Mouse (Mus musculus): ENCODE data around the gene Pnpla1. TPM values are rescaled to one million over a fixed set of nuclear protein-coding genes. Genes with fewer than 3 reads are reported as not detected.

The Pnpla1 gene
- polyA plus RNA-seq, 1 experiment = not detected

- no peaks in the 10 kb centered on the region for H3K27me3 ChIP-seq (ENCODE audit: control insufficient read depth, insufficient read depth, insufficient read length)
- no peaks in the 10 kb centered on the region for H3K79me2 ChIP-seq (ENCODE audit: control insufficient read depth, insufficient read depth)
- H3K79me3 ChIP-seq (ENCODE audit: low read depth) = no peaks in the 10 kb centered on the region
- H3K36me3 ChIP-seq (ENCODE audit: control insufficient read depth, insufficient read depth) = no peaks in the 10 kb centered on the region
- H3ac ChIP-seq (ENCODE audit: control insufficient read depth, insufficient read length, low read depth) = no peak overlapping the region
- TF ChIP-seq MAX (IDR thresholded peaks at IDR 0.05) (no peak), USF1 (IDR thresholded peaks at IDR 0.05; ENCODE audit: low read depth) (no peak), MYOD1 (IDR thresholded peaks at IDR 0.05; ENCODE audit: control insufficient read depth, insufficient read length, low read depth) (no peak), FOSL1 (IDR thresholded peaks at IDR 0.05; ENCODE audit: insufficient read depth, low read length, poor library complexity, severe bottlenecking) (no peak), CTCF (IDR thresholded peaks at IDR 0.05; ENCODE audit: control insufficient read depth, insufficient read depth, insufficient read length) (no peak), MYOG (IDR thresholded peaks at IDR 0.05; ENCODE audit: control insufficient read depth, extremely low read depth, insufficient read length) (no peak), CEBPB (IDR thresholded peaks at IDR 0.05; ENCODE audit: low read depth) (no peak)
- no peak overlapping the region for H3K4me3 ChIP-seq (ENCODE audit: insufficient read depth, poor library complexity, severe bottlenecking)
Measured at GRCm38 (mm10) chr17:28904546-28905376, 46.5 kb downstream of the Pnpla1 start.

- Histone ChIP-seq H3K79me3 (ENCODE audit: low read depth) (no peaks in the 10 kb centered on the region), H3K4me3 (ENCODE audit: insufficient read depth, poor library complexity, severe bottlenecking) (no peak overlapping the region), H3ac (ENCODE audit: control insufficient read depth, insufficient read length, low read depth) (no peak overlapping the region), H3K36me3 (ENCODE audit: control insufficient read depth, insufficient read depth) (no peaks in the 10 kb centered on the region), H3K79me2 (ENCODE audit: control insufficient read depth, insufficient read depth) (no peaks in the 10 kb centered on the region), H3K27me3 (ENCODE audit: control insufficient read depth, insufficient read depth, insufficient read length) (no peaks in the 10 kb centered on the region)
- TF ChIP-seq MYOD1 (IDR thresholded peaks at IDR 0.05; ENCODE audit: control insufficient read depth, insufficient read length, low read depth) (no peak), CTCF (IDR thresholded peaks at IDR 0.05; ENCODE audit: control insufficient read depth, insufficient read depth, insufficient read length) (no peak), MAX (IDR thresholded peaks at IDR 0.05) (no peak), CEBPB (IDR thresholded peaks at IDR 0.05; ENCODE audit: low read depth) (no peak)
Measured at GRCm38 (mm10) chr17:28905377-28905916, 47.2 kb downstream of the Pnpla1 start.

GRCm38 (mm10) chr17:28907959-28908358 is 49.7 kb downstream of the Pnpla1 start:
- Histone ChIP-seq H3K4me3 (ENCODE audit: insufficient read depth, poor library complexity, severe bottlenecking) (no peak overlapping the region), H3K27me3 (ENCODE audit: control insufficient read depth, insufficient read depth, insufficient read length) (no peaks in the 10 kb centered on the region), H3K79me3 (ENCODE audit: low read depth) (no peaks in the 10 kb centered on the region), H3K79me2 (ENCODE audit: control insufficient read depth, insufficient read depth) (no peaks in the 10 kb centered on the region), H3ac (ENCODE audit: control insufficient read depth, insufficient read length, low read depth) (no peak overlapping the region), H3K36me3 (ENCODE audit: control insufficient read depth, insufficient read depth) (no peaks in the 10 kb centered on the region)
- TF ChIP-seq CTCF (IDR thresholded peaks at IDR 0.05; ENCODE audit: control insufficient read depth, insufficient read depth, insufficient read length) (no peak), MAX (IDR thresholded peaks at IDR 0.05) (no peak), USF1 (IDR thresholded peaks at IDR 0.05; ENCODE audit: low read depth) (no peak), CEBPB (IDR thresholded peaks at IDR 0.05; ENCODE audit: low read depth) (no peak), MYOD1 (IDR thresholded peaks at IDR 0.05; ENCODE audit: control insufficient read depth, insufficient read length, low read depth) (no peak), MYOG (IDR thresholded peaks at IDR 0.05; ENCODE audit: control insufficient read depth, extremely low read depth, insufficient read length) (no peak), FOSL1 (IDR thresholded peaks at IDR 0.05; ENCODE audit: insufficient read depth, low read length, poor library complexity, severe bottlenecking) (no peak)

- no peaks in the 10 kb centered on the region for H3K36me3 ChIP-seq (ENCODE audit: control insufficient read depth, insufficient read depth)
- H3K4me3 ChIP-seq (ENCODE audit: insufficient read depth, poor library complexity, severe bottlenecking) = no peak overlapping the region
- no peaks in the 10 kb centered on the region for H3K27me3 ChIP-seq (ENCODE audit: control insufficient read depth, insufficient read depth, insufficient read length)
- H3ac ChIP-seq (ENCODE audit: control insufficient read depth, insufficient read length, low read depth) = no peak overlapping the region
- TF ChIP-seq USF1 (IDR thresholded peaks at IDR 0.05; ENCODE audit: low read depth) (no peak), FOSL1 (IDR thresholded peaks at IDR 0.05; ENCODE audit: insufficient read depth, low read length, poor library complexity, severe bottlenecking) (no peak), CTCF (IDR thresholded peaks at IDR 0.05; ENCODE audit: control insufficient read depth, insufficient read depth, insufficient read length) (peak; percentile 15), MAX (IDR thresholded peaks at IDR 0.05) (no peak)
- no peaks in the 10 kb centered on the region for H3K79me3 ChIP-seq (ENCODE audit: low read depth)
- H3K79me2 ChIP-seq (ENCODE audit: control insufficient read depth, insufficient read depth) = no peaks in the 10 kb centered on the region
Measured at GRCm38 (mm10) chr17:28909252-28909941, 51.2 kb downstream of the Pnpla1 start.

- H3K79me3 ChIP-seq (ENCODE audit: low read depth) = no peaks in the 10 kb centered on the region
- no peak overlapping the region for H3K4me3 ChIP-seq (ENCODE audit: insufficient read depth, poor library complexity, severe bottlenecking)
- no peaks in the 10 kb centered on the region for H3K79me2 ChIP-seq (ENCODE audit: control insufficient read depth, insufficient read depth)
- TF ChIP-seq CTCF (IDR thresholded peaks at IDR 0.05; ENCODE audit: control insufficient read depth, insufficient read depth, insufficient read length) (no peak), USF1 (IDR thresholded peaks at IDR 0.05; ENCODE audit: low read depth) (no peak), MYOG (IDR thresholded peaks at IDR 0.05; ENCODE audit: control insufficient read depth, extremely low read depth, insufficient read length) (no peak), CEBPB (IDR thresholded peaks at IDR 0.05; ENCODE audit: low read depth) (no peak), MAX (IDR thresholded peaks at IDR 0.05) (no peak), MYOD1 (IDR thresholded peaks at IDR 0.05; ENCODE audit: control insufficient read depth, insufficient read length, low read depth) (no peak), FOSL1 (IDR thresholded peaks at IDR 0.05; ENCODE audit: insufficient read depth, low read length, poor library complexity, severe bottlenecking) (no peak)
- no peaks in the 10 kb centered on the region for H3K27me3 ChIP-seq (ENCODE audit: control insufficient read depth, insufficient read depth, insufficient read length)
- no peak overlapping the region for H3ac ChIP-seq (ENCODE audit: control insufficient read depth, insufficient read length, low read depth)
- no peaks in the 10 kb centered on the region for H3K36me3 ChIP-seq (ENCODE audit: control insufficient read depth, insufficient read depth)
Measured at GRCm38 (mm10) chr17:28910139-28910538, 51.9 kb downstream of the Pnpla1 start.
